Mouse (Mus musculus) G1E (cell line): ENCODE data around the gene Clcnka.

Source experiments
- CTCF ChIP-seq: IDR thresholded peaks from 2 replicates; pipeline ENCODE4 v1.5.1; 2012; ENCODE audit warnings: low read depth, low read length, inconsistent platforms, mixed read lengths
- GATA1 ChIP-seq: IDR thresholded peaks from 2 replicates; pipeline ENCODE4 v1.6.1; 2012; ENCODE audit warnings: borderline replicate concordance, low read length, inconsistent platforms, mixed read lengths
- POLR2AphosphoS5 ChIP-seq: IDR thresholded peaks from 2 replicates; pipeline ENCODE4 v1.6.1; 2012; ENCODE audit warnings: low read depth, low read length, inconsistent platforms; ENCODE audit not compliant: insufficient replicate concordance
- TAL1 ChIP-seq: conservative IDR thresholded peaks from 2 replicates; pipeline ENCODE4 v1.6.1; 2012; ENCODE audit warnings: low read depth, low read length, inconsistent platforms, mixed read lengths

GRCm38 (mm10) chr4:141443641-141444429, 45.3 kb upstream of the Clcnka start:
- TF ChIP-seq GATA1 (no peak), CTCF (no peak), POLR2AphosphoS5 (no peak), TAL1 (no peak)
